In the genomic region with DNA sequence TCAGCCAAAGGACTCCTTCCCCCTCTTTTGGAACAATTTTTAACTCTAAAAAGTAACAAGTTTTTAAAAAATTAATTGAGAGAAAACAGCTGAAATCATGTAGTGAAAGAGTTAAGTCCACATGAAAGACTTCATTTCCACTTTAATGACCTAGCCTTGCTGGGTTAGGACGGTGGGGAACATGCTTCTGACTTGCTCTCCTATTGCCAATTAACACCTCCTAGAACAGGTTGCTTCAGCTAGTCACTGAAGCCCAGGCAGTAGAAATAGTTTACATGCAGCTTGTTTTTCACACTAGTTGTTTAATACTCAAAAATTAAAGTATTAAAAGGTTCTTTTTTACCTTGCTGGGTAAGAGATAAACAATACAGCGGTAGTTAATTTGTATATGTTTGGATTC, we compare ENCODE assay signal across 25 mouse cellular contexts. TPM values are rescaled to one million over a fixed set of nuclear protein-coding genes. Genes with fewer than 3 reads are reported as not detected.
DNase-seq lines count a peak whose midpoint lies in the region; ATAC-seq and TF ChIP-seq lines count a peak whose summit lies in the region.
"Had no signal": no experiment of that assay in that cellular context is flagged by ENCODE, and none has a peak within 500 bp of the region (broad histone marks: within the 10 kb centered on the region; RNA-seq: fewer than 3 reads in every experiment).

No protein-coding gene starts in this region.

- H3K36me3 ChIP-seq in hindbrain, postnatal 0 days (ENCODE audit: insufficient read depth, low read length), result no peaks in the 10 kb centered on the region
- no peaks in the 10 kb centered on the region for H3K36me3 ChIP-seq in hindbrain, embryonic 13.5 days
- no peaks in the 10 kb centered on the region for H3K36me3 ChIP-seq in intestine, postnatal 0 days (ENCODE audit: control insufficient read depth, insufficient read depth)
- H3K36me3 ChIP-seq: embryonic facial prominence, embryonic 12.5 days; heart, embryonic 12.5 days; hindbrain, embryonic 10.5 days; hindbrain, embryonic 15.5 days had no signal

- H3K27me3 ChIP-seq in cerebellum, adult 2 months (ENCODE audit: control insufficient read depth, insufficient read depth, low read length), result no peaks in the 10 kb centered on the region
- no peaks in the 10 kb centered on the region for H3K27me3 ChIP-seq in hindbrain, postnatal 0 days (ENCODE audit: insufficient read depth, low read length)
- no peaks in the 10 kb centered on the region for H3K27me3 ChIP-seq in hindbrain, embryonic 13.5 days
- H3K27me3 ChIP-seq in intestine, postnatal 0 days (replicated peaks; ENCODE audit: control insufficient read depth, insufficient read depth, low read length), result no peaks in the 10 kb centered on the region
- H3K27me3 ChIP-seq: embryonic facial prominence, embryonic 12.5 days; heart, embryonic 12.5 days; hindbrain, embryonic 15.5 days had no signal

- no peak overlapping the region for H3K9ac ChIP-seq in hindbrain, postnatal 0 days (replicated peaks; ENCODE audit: low read length)
- H3K9ac ChIP-seq in hindbrain, embryonic 13.5 days, result no peak overlapping the region
- H3K9ac ChIP-seq in intestine, postnatal 0 days (ENCODE audit: low read depth, low read length), result no peak overlapping the region
- H3K9ac ChIP-seq: embryonic facial prominence, embryonic 12.5 days; heart, embryonic 12.5 days; hindbrain, embryonic 15.5 days had no signal

- no peak overlapping the region for H3K4me2 ChIP-seq in hindbrain, postnatal 0 days (ENCODE audit: low read depth, low read length)
- H3K4me2 ChIP-seq in hindbrain, embryonic 13.5 days, result no peak overlapping the region
- H3K4me2 ChIP-seq in intestine, postnatal 0 days (replicated peaks; ENCODE audit: low read depth), result no peak overlapping the region
- H3K4me2 ChIP-seq: embryonic facial prominence, embryonic 12.5 days; heart, embryonic 12.5 days; hindbrain, embryonic 15.5 days had no signal

- no peaks in the 10 kb centered on the region for H3K4me1 ChIP-seq in cerebellum, adult 2 months (ENCODE audit: control insufficient read depth, insufficient read depth, low read length)
- no peaks in the 10 kb centered on the region for H3K4me1 ChIP-seq in hindbrain, postnatal 0 days (ENCODE audit: insufficient read depth, low read length)
- no peaks in the 10 kb centered on the region for H3K4me1 ChIP-seq in hindbrain, embryonic 13.5 days (replicated peaks)
- H3K4me1 ChIP-seq in intestine, postnatal 0 days (replicated peaks; ENCODE audit: control insufficient read depth, insufficient read depth, low read length), result no peaks in the 10 kb centered on the region
- H3K4me1 ChIP-seq: embryonic facial prominence, embryonic 12.5 days; hindbrain, embryonic 10.5 days had no signal

- no peak for ATAC-seq in hindbrain, postnatal 0 days
- no peak for ATAC-seq in hindbrain, embryonic 13.5 days (ENCODE audit: low FRiP score)
- ATAC-seq in intestine, postnatal 0 days, result no peak
- ATAC-seq: CD4-positive, CD25-positive, alpha-beta regulatory T cell, adult 4 months; inflammation-experienced regulatory T-cells, adult 6 months had no signal

- no peak for TF ChIP-seq CTCF in cerebellum, adult 2 months (IDR thresholded peaks at IDR 0.05; ENCODE audit: borderline replicate concordance, insufficient read depth, low read depth, low read length)
- TF ChIP-seq CTCF in hindbrain, postnatal 0 days (IDR thresholded peaks at IDR 0.05; ENCODE audit: low read depth), result no peak
- no peak for TF ChIP-seq CTCF in intestine, postnatal 0 days (IDR thresholded peaks at IDR 0.05; ENCODE audit: low read depth)

- no peaks in the 10 kb centered on the region for H3K9me3 ChIP-seq in hindbrain, postnatal 0 days (ENCODE audit: low read length)
- no peaks in the 10 kb centered on the region for H3K9me3 ChIP-seq in hindbrain, embryonic 13.5 days
- H3K9me3 ChIP-seq in intestine, postnatal 0 days (ENCODE audit: control insufficient read depth), result no peaks in the 10 kb centered on the region
- H3K9me3 ChIP-seq: embryonic facial prominence, embryonic 12.5 days; G1E; heart, embryonic 12.5 days; hindbrain, embryonic 10.5 days; hindbrain, embryonic 15.5 days had no signal

- 62% methylated on average over 2 of the region's 2 CpGs for WGBS in cerebellum, adult 2 months
- 48% methylated on average over 2 of the region's 2 CpGs for WGBS in hindbrain, postnatal 0 days
- WGBS in hindbrain, embryonic 13.5 days, result 50% methylated on average over 2 of the region's 2 CpGs
- 60% methylated on average over 2 of the region's 2 CpGs for WGBS in intestine, postnatal 0 days

- no peak overlapping the region for H3K4me3 ChIP-seq in cerebellum, adult 2 months (replicated peaks; ENCODE audit: insufficient read depth, low read depth, low read length)
- H3K4me3 ChIP-seq in hindbrain, postnatal 0 days (ENCODE audit: low read length), result no peak overlapping the region
- no peak overlapping the region for H3K4me3 ChIP-seq in hindbrain, embryonic 13.5 days
- no peak overlapping the region for H3K4me3 ChIP-seq in intestine, postnatal 0 days (ENCODE audit: low read depth, low read length)
- H3K4me3 ChIP-seq: embryonic facial prominence, embryonic 12.5 days; heart, adult 2 months; heart, embryonic 12.5 days; hindbrain, embryonic 10.5 days; hindbrain, embryonic 15.5 days had no signal

- TF ChIP-seq POLR2A in cerebellum, adult 2 months (IDR thresholded peaks at IDR 0.05; ENCODE audit: borderline replicate concordance, insufficient read depth, low read length), result no peak

- H3K27ac ChIP-seq in cerebellum, adult 2 months (ENCODE audit: insufficient read depth, low read length), result no peak overlapping the region
- H3K27ac ChIP-seq in hindbrain, postnatal 0 days, result no peak overlapping the region
- H3K27ac ChIP-seq in hindbrain, embryonic 13.5 days, result no peak overlapping the region
- no peak overlapping the region for H3K27ac ChIP-seq in intestine, postnatal 0 days (ENCODE audit: low read depth, low read length)
- H3K27ac ChIP-seq: embryonic facial prominence, embryonic 12.5 days; heart, adult 2 months; hindbrain, embryonic 10.5 days; hindbrain, embryonic 15.5 days had no signal

- DNase-seq in cerebellum, adult 9-10 months, result peak; percentile 19
- no peak for DNase-seq in cerebellum, adult 2 months
- DNase-seq in hindbrain, postnatal 0 days (ENCODE audit: low spot score), result peak; percentile 8
- DNase-seq in retina, embryonic 14.5 days (ENCODE audit: low spot score), result peak; percentile 28
- no peak for DNase-seq in retina, postnatal 1 day
- DNase-seq in forelimb bud, embryonic 11.5 days (ENCODE audit: low read depth, low spot score), result peak; percentile 27
- DNase-seq: adrenal gland, adult 8-10 months; adrenal gland, postnatal 36 days; B cell, adult 2 months; cerebellum, adult 11-12 months; gastrocnemius, postnatal 14 days; heart, adult 2 months; kidney, adult 11 months had no signal

RNA-seq across cellular contexts. Expression of gene Psmd14, which starts 39.8 kb away (rescaled TPM):
- polyA plus RNA-seq in cerebellum, adult 2 months (2012; rRNA removed), result 86.7 and 90.2 TPM in 2 replicates
- total RNA-seq in hindbrain, postnatal 0 days (2014; rRNA removed), result 84.3 and 93.1 TPM in 2 replicates
- 200 TPM in 2 replicates for polyA plus RNA-seq in hindbrain, postnatal 0 days (2015; fragmentation: Nextera tagmentation; extraction: Ambion mirVana)
- polyA plus RNA-seq in hindbrain, embryonic 13.5 days (2015; fragmentation: Nextera tagmentation; extraction: Ambion mirVana), result 208 and 210 TPM in 2 replicates
- 115 and 120 TPM in 2 replicates for polyA plus RNA-seq in intestine, postnatal 0 days (2015; fragmentation: Nextera tagmentation; extraction: Ambion mirVana)

RNA-seq across cellular contexts. Expression of gene Tbr1, which starts 51.4 kb away (rescaled TPM):
- polyA plus RNA-seq in cerebellum, adult 2 months (2012; rRNA removed), result 0.39 and 0.57 TPM in 2 replicates
- 0.58 and 1.1 TPM in 2 replicates for total RNA-seq in hindbrain, postnatal 0 days (2014; rRNA removed)
- 0.48 and 0.50 TPM in 2 replicates for polyA plus RNA-seq in hindbrain, postnatal 0 days (2015; fragmentation: Nextera tagmentation; extraction: Ambion mirVana)
- 0.60 and 0.83 TPM in 2 replicates for polyA plus RNA-seq in hindbrain, embryonic 13.5 days (2015; fragmentation: Nextera tagmentation; extraction: Ambion mirVana)
- not detected in 2 replicates for polyA plus RNA-seq in intestine, postnatal 0 days (2015; fragmentation: Nextera tagmentation; extraction: Ambion mirVana)
- total RNA-seq: adrenal gland, postnatal 36 days; heart, postnatal 25 days had no signal
- polyA plus RNA-seq: CD4-positive, CD25-positive, alpha-beta regulatory T cell, adult 4 months; gonadal fat pad, adult 2 months; heart, adult 2 months; heart, embryonic 12.5 days; heart, embryonic 16.5 days; inflammation-experienced regulatory T-cells, adult 6 months had no signal

Comparison
In these comparisons a context has a peak if more than half of its experiments do, and no peak if none do; other contexts are left out.
1. DNase-seq: peak in cerebellum, adult 9-10 months (single experiment), hindbrain, postnatal 0 days (single experiment), retina, embryonic 14.5 days (single experiment) and forelimb bud, embryonic 11.5 days (single experiment); none in cerebellum, adult 2 months (0 of 2) and retina, postnatal 1 day (single experiment).